In the genomic region with DNA sequence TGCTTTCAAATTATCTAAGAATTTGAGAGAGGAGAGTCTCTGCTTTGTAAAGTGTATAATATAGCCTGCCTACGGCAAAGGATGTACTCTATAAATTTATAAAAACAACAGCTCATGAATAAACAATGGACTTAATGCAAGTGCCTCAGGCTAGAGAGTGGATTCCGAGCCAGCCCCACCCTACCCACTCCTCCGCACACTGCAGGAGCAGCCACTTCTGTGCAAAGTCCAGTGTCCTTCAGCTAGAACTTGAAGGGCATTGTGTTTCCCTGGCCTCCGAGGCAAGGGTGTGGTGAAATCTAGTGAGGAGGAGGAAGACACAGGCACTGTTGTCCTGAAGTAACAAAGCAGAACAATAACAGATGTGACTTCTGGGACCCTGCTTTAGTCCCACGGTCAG, we compare ENCODE assay signal across 13 mouse cellular contexts.
DNase-seq lines count a peak whose midpoint lies in the region; ATAC-seq and TF ChIP-seq lines count a peak whose summit lies in the region.
"Had no signal": no experiment of that assay in that cellular context is flagged by ENCODE, and none has a peak within 500 bp of the region (broad histone marks: within the 10 kb centered on the region; RNA-seq: fewer than 3 reads in every experiment).

No protein-coding gene starts in this region.

- no peak for TF ChIP-seq EP300 in stomach, postnatal 0 days (optimal IDR thresholded peaks at IDR 0.05)

- H3K4me1 ChIP-seq in embryonic facial prominence, embryonic 13.5 days = peaks cover 25% of the 10 kb centered on the region
- peaks cover 34% of the 10 kb centered on the region for H3K4me1 ChIP-seq in embryonic facial prominence, embryonic 10.5 days
- 0 out of 2 replicates have a peak, but pooled peaks cover 4% of the 10 kb centered on the region for H3K4me1 ChIP-seq in stomach, postnatal 0 days (replicated peaks; ENCODE audit: control insufficient read depth, insufficient read depth)

- H3K27me3 ChIP-seq in embryonic facial prominence, embryonic 13.5 days = no peaks in the 10 kb centered on the region
- no peaks in the 10 kb centered on the region for H3K27me3 ChIP-seq in embryonic facial prominence, embryonic 10.5 days (replicated peaks; ENCODE audit: low read depth, poor library complexity, severe bottlenecking)
- no peaks in the 10 kb centered on the region for H3K27me3 ChIP-seq in stomach, postnatal 0 days (ENCODE audit: control insufficient read depth, insufficient read depth, low read length)
- H3K27me3 ChIP-seq: limb, embryonic 12.5 days had no signal

- H3K27ac ChIP-seq in embryonic facial prominence, embryonic 13.5 days = 0 out of 2 replicates have a peak overlapping the region, but pooled peaks have one; percentile 22
- H3K27ac ChIP-seq in embryonic facial prominence, embryonic 10.5 days (replicated peaks) = no peak overlapping the region
- H3K27ac ChIP-seq in stomach, postnatal 0 days (replicated peaks) = no peak overlapping the region
- H3K27ac ChIP-seq: hindbrain, postnatal 0 days; limb, embryonic 12.5 days had no signal

- ATAC-seq in embryonic facial prominence, embryonic 13.5 days (ENCODE audit: insufficient number of reproducible peaks, insufficient read depth, low FRiP score, low TSS enrichment, low read depth) = no peak
- peak; percentile 53; the same call in 1 of the 2 replicates for ATAC-seq in stomach, postnatal 0 days (ENCODE audit: low FRiP score, low TSS enrichment)
- ATAC-seq: hindbrain, postnatal 0 days had no signal

- H3K36me3 ChIP-seq in embryonic facial prominence, embryonic 13.5 days = no peaks in the 10 kb centered on the region
- no peaks in the 10 kb centered on the region for H3K36me3 ChIP-seq in embryonic facial prominence, embryonic 10.5 days (replicated peaks)
- H3K36me3 ChIP-seq in stomach, postnatal 0 days (ENCODE audit: control insufficient read depth, insufficient read depth, low read length) = no peaks in the 10 kb centered on the region
- H3K36me3 ChIP-seq: limb, embryonic 12.5 days had no signal

- no peak for TF ChIP-seq CTCF in stomach, postnatal 0 days (IDR thresholded peaks at IDR 0.05; ENCODE audit: low read depth)

- no peak overlapping the region for H3K4me2 ChIP-seq in embryonic facial prominence, embryonic 13.5 days
- no peak overlapping the region for H3K4me2 ChIP-seq in stomach, postnatal 0 days (replicated peaks; ENCODE audit: low read depth)
- H3K4me2 ChIP-seq: limb, embryonic 12.5 days; lung, embryonic 14.5 days had no signal

- no peak overlapping the region for H3K4me3 ChIP-seq in embryonic facial prominence, embryonic 13.5 days
- no peak overlapping the region for H3K4me3 ChIP-seq in embryonic facial prominence, embryonic 10.5 days
- no peak overlapping the region for H3K4me3 ChIP-seq in stomach, postnatal 0 days (ENCODE audit: low read depth, low read length)
- H3K4me3 ChIP-seq: limb, embryonic 12.5 days had no signal

- H3K9ac ChIP-seq in embryonic facial prominence, embryonic 13.5 days = no peak overlapping the region
- H3K9ac ChIP-seq in stomach, postnatal 0 days (ENCODE audit: low read length) = no peak overlapping the region
- H3K9ac ChIP-seq: limb, embryonic 12.5 days; lung, embryonic 14.5 days had no signal

- DNase-seq in embryonic facial prominence, embryonic 10.5 days (ENCODE audit: low spot score) = no peak
- DNase-seq in ovary, adult 18-20 months (ENCODE audit: low spot score) = peak; percentile 21
- no peak for DNase-seq in ovary, postnatal 10 days (ENCODE audit: low spot score)
- DNase-seq in kidney, postnatal 36 days = peak; percentile 25 to 45
- peak; percentile 31 for DNase-seq in stomach, postnatal 0 days (ENCODE audit: low spot score)
- no peak for DNase-seq in adrenal gland, adult (ENCODE audit: inconsistent age in 2 of 2, low spot score in 1 of 2)
- no peak for DNase-seq in gastrocnemius, postnatal 25 days
- DNase-seq: cerebellum, postnatal 36 days; lung, embryonic 14.5 days; thymus, postnatal 14 days had no signal

- WGBS in embryonic facial prominence, embryonic 13.5 days = 29% methylated on average over 5 of the region's 5 CpGs
- 36% methylated on average over 5 of the region's 5 CpGs for WGBS in embryonic facial prominence, embryonic 10.5 days
- WGBS in stomach, postnatal 0 days = 29% methylated on average over 5 of the region's 5 CpGs

- 0 out of 2 replicates have a peak, but pooled peaks cover 8% of the 10 kb centered on the region for H3K9me3 ChIP-seq in embryonic facial prominence, embryonic 13.5 days
- H3K9me3 ChIP-seq in embryonic facial prominence, embryonic 10.5 days = 0 out of 2 replicates have a peak, but pooled peaks cover 8% of the 10 kb centered on the region
- 0 out of 2 replicates have a peak, but pooled peaks cover 3% of the 10 kb centered on the region for H3K9me3 ChIP-seq in stomach, postnatal 0 days (ENCODE audit: control insufficient read depth, low read length)

Comparison
In these comparisons a context has a peak if more than half of its experiments do, and no peak if none do; other contexts are left out.
1. DNase-seq: peak in ovary, adult 18-20 months (single experiment), kidney, postnatal 36 days (2 of 2) and stomach, postnatal 0 days (single experiment); none in embryonic facial prominence, embryonic 10.5 days (single experiment), ovary, postnatal 10 days (single experiment), adrenal gland, adult (0 of 2) and gastrocnemius, postnatal 25 days (single experiment).